Mouse (Mus musculus) adrenal gland, postnatal 25 days (tissue): ENCODE results near the gene Phactr2. TPM values are rescaled to one million over a fixed set of nuclear protein-coding genes. Genes with fewer than 3 reads are reported as not detected.

ENCODE experiments used
- DNase-seq: peaks from one replicate; pipeline ENCODE4 v3.0.0; 2021; ENCODE audit warnings: mixed read lengths
- total RNA-seq: library from RNA; stranded (reverse); gene quantifications from 2 replicates; pipeline ENCODE4 v1.2.3, GENCODE M21; 2021

The Phactr2 gene
- total RNA-seq, 1 experiment from 2014 or later = 30.6 TPM

DNA sequence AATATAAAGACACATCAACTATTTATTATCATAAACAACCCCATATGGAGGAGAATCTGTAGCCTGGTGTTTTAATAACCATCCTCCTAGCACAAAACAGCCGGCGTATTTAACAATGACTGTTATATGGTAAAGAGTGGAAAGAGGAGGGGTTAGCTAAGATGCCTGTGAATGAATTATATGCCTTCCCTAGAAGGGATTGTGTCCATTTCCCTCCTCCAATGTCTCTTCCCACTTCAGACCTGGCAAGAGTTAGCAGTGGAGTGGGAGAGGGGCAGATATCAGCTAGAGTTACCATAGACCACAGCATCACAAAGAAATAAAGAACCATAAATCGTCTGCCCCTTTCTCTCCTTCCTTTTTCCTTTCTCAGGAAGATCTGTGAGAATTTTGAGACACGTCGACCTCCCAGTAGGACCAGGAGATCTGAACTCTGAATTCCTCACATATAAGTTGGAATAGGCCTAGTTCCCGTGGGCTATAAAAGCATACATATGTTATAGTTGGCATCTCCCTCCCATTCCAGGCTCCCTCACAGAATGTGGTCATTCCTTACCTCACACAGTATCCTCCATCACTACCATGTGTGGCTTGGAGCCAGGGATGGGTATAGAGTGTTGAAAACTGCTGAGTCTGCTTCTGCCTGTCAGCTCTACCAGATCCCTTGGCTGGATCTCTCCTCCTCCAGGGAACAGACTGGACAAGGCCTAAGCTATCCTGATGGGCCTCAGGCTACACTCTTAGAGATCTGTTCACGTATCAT, 25.7 kb downstream of the Phactr2 start:
- DNase-seq = no peak

DNA sequence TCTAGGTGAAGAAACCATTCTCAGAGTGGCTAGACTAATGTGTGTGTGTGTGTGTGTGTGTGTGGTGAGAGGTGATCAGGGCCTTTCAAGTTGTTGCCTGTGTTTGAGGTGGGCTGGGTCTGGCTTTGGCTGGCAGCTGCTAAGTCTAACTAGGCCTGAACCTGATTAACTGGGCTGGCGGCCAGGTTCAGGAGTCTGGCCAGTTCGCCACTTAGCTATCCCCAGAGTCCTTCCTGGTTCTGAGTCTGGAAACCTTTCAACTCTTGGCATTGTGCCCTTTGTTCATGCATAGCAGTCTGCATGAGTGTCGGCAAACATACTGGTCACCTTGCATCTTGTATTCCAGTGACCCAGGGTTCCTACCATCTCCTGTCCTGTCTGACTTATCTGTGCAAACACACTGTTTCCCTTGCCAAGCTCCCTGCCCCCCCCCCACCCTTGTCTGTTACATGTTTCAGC, 27.4 kb downstream of the Phactr2 start:
- DNase-seq = peak; percentile 66

DNA sequence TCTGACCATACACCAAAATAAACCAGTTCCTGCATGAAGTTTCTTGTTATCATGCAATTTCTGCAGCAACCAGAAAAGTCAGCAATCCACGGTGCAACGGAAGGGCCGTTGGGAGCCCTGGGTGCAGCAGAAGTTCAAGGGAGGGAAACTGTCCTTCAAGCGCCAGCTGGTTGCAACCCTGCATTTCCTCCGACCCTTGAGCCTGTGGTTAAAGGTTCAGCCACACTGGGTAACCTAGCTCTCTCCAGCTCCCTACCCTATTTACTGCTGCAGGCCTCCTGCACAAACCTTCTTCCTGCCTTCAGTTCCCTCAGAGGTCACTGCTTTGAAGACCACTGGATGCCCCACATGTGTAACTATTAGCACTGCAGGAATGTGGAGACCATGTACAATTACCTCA, 30.0 kb downstream of the Phactr2 start:
- no peak for DNase-seq

DNA sequence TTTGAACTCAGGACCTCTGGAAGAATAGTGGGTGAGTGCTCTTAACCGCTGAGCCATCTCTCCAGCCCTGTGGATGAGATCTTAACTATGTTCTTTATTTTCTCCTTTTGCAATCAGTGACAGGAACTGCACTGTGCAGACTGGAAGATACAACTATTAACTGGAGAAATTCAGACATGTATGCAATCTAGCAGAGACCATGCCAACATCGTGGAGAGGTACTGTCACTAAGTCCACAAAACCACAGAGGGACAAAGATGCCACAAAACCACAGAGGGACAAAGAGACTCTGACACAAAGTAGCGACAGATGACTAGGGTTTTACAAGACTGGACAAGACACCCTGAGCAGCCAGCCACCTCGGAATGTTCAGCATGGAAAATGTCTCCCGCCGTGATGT, 30.6 kb downstream of the Phactr2 start:
- no peak for DNase-seq

DNA sequence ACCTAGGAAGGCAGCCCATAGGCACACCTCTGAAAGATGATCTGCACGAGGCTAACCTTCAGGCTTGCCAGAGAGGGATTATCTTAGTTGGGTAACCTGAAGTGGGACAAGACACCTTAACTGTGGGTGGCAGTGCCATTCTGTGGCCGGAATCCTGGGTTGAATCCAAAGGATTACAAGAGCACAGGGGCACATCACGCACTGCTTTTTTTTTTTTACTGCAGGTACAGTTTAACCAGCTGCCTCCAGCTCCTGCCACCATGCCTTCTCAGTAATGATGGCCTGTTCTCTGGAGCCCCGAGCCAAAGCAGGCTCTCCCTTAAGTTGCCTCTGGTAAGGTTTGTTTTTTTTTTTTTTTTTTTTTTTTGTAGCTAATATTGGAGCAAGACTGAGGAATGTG, 33.9 kb downstream of the Phactr2 start:
- no peak for DNase-seq

DNA sequence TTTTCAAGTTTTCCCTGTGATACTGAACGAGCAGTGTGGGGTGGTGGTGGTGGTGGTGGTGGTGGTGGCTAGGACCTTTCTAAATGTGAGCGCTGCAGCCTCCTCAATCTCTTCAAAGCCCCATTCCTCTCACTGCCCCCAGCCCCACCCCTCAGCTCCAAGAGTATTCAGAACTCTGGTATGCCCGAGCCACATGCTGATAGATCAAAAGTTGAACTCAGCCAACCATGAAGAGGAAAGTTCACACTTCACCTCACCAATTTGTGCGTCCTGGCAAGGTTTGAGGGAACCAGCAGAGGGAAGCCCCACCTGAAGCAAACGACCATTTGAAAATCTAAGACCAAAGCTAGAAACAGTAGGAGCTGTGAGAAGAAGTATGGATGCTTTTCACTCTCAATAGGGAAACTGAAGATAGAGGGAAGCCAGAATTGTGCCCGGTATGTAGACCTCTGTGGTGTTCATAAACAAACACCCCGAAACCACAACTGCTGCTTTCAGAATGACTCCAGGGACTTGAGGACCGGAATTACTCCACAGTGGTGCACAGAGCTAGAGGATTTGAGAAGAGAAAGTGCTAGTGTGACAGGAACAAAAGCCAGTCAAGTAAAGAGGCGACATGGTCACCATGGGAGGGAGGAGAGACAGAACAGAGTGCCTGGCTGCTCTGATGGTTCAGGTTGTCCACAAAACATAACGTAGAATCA, 35.9 kb downstream of the Phactr2 start:
- DNase-seq = no peak

DNA sequence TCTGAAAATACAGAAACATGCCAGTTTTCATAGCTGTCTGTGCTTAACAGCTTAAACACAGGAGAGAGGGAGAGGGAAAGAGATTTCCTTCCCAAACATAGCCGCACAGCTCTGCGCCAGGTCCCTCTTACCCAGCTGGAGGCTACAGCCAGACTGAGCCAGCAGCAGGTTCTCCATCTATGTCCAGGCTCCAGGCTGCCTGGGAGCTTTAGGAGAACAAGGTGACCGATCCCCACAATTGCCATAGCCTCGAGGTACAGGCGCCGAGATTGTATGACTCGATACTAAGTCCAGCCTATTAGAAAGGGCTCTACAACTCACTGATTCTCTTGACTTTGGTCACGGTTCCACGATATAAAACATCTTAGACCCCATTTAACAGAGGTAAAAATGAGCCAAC, 37.2 kb downstream of the Phactr2 start:
- DNase-seq = no peak

DNA sequence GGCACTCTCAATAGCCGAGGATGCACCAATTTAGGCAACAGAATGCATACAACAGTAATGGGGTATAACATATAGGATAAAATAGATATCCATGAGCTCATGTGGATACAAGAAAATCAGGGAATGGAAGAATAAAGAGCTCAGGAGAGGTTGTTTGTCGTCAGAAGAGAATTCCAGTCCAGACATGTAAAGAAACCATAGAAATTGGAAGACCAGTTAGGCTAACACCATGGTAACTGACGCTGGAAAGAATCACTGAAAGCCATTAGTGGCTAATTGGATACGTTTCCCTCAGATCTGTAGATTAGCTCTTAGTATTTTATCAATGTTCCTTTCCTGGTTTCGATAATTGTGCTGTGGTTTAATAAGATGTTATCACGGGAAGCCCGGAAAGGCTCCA, 41.2 kb downstream of the Phactr2 start:
- DNase-seq = no peak

DNA sequence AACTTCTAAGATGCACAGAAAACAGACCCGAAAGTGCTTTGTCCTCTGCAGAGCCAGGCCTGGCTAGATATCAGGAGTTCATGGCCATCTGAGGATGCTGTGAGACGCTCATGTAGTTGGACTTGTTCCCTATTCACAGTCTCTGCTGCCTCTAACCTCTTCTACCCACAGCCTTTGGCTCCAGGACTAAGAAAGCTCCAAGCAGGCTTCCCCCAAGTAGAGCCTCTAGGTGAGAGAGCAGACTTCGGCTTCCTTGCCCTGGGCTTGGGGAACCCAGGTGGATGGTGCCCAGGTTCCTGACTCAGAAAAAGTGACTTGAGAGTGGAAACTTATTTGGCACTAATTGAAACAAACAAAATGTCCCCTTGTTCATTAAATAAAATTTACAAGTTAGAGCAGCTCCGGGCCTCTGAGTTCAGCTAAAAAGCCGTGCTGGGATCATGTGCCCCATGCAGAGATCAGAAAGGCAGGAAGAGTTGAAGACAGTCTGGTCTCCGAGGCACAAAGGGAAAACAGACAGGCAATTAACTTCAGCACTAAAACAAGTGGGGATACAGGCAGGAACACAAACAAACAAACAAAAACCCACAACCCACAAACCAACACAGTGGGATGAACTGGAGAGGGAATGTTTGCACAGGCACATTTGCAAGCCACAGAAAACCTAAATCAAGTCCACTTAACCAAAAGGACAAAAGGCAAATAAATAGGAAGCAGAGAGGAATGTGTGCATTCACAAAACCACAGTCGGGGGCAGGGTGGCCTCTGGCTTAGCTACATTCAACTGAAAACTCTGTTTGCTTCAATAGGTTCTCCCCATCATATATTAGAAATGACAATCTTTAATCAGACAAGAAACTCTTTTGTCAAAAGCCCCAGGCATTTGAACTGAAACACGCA, 42.3 kb downstream of the Phactr2 start:
- DNase-seq = no peak

DNA sequence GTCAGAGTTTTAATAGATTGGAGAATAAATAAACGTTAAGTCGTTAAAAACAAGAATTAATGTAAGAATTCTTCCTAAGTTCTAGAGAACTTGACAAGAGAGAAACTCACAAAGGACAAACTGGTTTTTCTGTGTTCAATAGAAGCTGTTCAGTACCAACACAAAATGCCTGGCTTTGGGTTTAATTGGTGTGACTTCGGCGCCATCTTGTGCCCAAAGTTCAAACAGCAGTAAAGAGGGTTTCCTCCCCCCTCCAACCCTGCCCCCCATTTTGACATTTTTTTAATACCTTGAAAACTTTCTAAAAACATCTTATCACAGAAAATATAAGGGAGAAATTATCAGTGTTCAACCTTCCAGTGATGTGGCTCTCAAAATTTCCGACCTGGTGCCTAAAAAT, 44.4 kb downstream of the Phactr2 start:
- peak; percentile 57 for DNase-seq

DNA sequence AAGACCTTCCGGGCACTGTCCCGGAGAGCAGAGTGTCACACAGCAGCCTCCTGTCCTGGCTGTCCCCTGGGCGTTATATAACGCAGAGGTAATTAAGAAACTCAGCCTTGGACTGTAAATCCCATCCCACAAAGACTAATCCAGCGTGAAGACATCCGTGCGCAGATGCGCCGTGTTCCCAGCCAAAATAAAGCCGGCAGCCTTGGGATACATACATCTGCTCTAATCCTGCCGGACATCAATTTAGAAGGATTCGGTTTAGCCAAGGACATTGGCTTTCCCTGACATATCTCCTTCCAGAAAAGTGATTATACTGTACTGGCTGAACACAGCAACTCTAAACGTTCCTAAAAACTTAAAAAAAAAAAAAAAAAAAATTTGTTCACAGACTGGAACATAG, 45.0 kb downstream of the Phactr2 start:
- DNase-seq = no peak

DNA sequence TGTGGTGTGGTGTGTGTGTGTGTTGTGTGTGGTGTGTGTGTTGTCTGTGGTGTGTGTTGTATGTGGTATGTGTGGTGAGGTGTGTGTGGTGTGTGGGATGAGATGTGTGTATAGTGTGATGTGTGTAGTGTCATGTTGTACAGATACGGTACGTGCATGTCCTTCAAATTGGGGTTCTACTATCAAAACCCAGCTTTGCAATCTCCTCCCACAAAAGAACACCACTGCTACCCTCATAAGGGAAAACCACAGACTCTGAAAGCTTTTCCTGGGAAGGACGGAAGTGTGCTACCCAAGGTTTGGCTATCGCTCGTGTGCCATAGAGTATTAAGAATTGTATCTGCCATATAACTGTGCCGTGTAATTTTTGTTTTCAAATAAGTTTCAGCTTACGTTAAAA, 45.7 kb downstream of the Phactr2 start:
- DNase-seq = no peak

DNA sequence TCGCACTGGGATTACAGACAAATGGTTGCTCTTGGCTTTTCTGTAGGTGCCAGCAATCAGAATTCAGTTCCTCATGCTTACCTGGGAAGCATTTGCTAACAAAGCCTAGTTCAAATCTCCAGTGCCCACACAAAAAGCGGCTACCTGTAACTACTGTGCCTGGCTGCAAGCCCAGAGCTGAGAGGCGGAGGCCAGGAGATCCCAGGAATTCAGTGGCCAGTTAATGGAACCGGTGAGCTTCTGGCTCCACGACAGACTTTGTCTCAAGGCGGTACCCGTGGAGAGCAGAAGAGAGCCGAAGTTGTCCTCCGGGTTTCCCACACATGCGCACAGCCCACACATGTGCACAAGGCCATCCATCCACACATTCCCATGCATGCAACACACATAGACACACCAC, 46.6 kb downstream of the Phactr2 start:
- no peak for DNase-seq

DNA sequence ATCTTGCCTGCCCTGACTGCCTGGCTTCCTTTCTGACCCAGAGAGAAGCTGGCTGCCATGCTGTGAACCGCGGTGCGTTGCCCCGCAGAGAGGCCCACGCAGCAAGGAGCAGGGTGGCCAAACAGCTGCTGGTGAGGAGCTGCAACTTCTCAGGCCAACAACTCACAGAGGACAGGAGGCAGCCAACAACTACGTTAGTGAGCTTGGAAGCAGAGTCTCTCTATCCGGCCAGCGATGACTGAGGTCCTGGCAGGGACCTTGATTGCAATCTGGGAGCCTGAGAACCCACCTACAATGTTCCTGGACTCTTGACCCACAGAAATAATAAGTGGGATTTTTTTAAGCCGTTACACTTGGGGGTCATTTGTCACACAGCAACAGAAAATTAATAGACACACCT, 49.0 kb downstream of the Phactr2 start:
- DNase-seq = no peak

DNA sequence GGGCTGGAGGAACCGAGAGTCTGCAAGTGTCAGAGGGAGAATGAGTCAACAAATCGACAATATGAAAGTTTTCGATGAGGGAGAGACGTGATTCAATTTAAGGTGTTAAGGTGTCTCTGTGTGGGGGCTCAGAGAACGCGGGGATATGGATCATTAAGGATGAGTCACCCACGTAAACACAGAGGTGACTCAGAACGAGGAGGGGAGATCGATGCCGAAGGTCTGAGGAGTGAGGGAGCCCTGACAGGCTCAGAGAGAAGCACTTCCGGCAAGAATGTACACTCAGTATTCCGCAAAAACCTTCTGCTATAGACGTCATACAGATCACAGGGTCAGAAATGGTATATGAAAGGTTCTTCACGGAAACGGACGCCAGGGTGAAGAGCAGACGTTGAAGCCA, 49.7 kb downstream of the Phactr2 start:
- no peak for DNase-seq

DNA sequence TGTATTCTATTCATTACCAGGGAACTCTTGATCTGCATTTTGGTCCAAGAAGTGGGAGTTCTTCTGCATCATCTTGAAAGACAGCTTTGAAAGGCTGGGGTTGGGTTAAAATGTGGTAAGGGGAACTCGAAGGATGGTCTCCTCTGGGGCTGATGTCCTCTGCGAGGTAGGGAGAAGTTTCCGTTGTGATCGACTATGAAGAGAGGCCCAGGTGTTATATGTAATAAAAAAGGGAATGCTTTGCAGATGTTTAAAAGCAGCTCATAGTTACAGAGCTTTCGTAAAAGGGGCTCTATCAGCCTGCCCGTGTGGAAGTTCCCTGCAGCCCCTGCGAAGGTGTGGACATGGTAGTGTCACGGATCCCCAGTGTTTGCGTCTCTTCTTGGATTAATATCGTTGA, 50.2 kb downstream of the Phactr2 start:
- DNase-seq = no peak

DNA sequence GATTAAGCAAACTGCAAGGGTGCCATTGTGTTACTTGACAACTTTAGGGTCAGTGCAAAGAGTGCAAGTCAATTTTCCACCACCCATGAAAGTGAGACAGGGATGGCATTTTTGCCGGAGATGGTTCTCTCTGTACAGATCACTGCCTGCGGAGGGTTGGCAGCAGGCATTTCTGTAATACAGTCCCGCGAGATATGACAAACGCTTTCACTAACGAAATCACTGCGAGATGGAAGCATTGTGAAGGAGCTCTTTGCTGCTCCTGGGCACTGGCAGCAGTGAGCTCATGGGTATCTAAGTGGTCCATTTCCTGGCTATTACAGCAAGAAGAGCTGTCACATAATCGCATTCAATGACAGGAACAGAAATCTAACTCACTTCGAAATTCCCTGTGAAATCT, 52.1 kb downstream of the Phactr2 start:
- no peak for DNase-seq

DNA sequence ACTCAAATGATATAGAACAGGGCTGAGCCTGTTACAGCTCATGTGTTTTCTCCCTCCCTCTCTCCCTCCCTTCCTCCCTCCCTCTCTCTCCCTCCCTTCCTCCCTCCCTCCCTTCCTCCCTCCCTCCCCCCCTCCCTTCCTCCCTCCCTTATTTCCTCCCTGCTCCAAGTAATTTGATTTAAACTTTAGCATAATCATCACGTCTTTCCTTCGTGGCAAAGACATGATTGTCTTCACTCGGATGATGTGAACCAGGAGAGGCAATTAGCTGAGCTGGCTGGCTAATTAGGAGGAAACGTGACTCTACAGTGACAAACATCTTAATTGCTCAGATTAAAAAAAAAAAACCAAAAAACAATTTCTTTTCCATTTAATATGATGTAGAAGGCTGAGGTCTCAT, 55.0 kb downstream of the Phactr2 start:
- no peak for DNase-seq

DNA sequence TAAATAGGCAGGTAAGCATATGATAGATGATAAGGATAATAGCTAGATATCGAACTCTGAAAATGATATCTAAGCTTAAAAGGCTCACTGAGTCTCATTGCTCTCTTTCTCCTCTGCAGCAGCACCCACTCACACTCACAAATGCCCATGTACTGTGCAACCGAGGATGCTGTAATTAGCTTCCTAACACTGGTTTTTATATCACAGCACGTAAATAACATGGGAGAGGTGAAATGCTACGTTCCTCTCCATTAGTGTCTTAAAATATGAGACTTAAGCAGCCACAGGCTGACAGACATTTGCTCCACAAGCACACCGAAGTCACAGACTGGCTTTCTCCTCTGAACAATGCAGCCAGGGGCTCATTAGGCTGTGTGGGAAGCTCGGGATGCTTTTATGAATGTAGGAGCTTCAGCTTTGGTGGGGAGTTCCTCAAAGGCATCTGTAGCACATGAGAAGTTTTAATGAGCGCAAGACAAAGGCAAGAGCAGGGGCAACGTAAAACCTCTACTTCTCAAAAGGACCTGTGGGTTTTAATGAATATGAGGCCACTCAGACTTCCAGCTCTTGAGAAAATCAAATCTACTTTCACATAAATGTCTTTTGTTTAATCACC, 58.6 kb downstream of the Phactr2 start:
- DNase-seq = no peak

DNA sequence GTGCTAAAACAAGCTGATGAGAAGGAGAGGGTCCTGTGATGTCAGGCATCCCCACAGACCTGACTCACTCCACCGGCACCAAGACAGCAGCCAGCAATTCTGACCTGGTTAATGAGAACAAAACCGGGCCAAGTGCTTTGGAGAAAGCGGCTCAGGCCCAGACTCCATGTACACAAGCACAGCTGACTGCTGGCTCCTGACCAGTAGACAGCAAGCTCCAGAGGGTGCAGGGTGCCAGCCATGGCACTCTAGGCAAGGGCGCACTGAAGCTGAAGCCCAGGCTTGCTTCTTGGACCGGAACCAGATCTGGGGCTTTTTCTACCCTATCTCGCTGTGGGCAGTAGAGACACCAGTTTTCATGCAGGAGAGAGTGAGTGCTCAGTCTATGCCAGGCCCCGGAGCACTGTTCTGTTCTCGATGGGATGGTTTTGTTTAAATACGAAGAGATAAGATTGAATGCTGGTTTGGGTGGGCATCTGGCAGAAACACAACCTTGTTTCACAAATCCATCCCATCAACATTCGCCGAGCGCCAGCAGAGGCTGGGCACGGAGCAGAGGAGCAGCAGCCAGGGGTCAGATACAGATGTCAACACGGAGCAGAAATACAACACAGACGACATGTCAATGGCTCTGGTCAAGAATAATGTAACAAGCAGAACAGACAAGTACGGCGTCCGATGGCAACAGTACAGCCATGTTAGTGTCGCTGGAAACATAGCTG, 61.8 kb downstream of the Phactr2 start:
- peak; percentile 24 for DNase-seq

DNA sequence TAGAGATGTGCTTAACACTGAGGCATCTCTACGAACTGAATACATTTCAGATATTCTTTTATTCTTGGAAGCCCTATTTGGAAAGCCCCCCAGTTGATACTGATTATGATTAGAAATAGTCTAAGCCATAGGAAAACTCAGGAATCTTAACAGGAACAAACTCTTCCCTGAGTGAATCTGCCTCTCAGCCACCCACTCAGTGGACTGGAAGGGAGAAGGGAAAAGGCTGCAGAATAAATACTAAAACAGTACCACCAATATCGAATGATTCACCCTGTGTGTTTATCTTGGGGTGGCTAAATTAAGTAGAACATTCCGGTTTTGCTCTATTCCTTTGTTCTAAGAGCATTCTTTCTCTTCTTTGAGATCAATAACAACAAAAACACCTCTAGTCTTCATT, 63.2 kb downstream of the Phactr2 start:
- no peak for DNase-seq

DNA sequence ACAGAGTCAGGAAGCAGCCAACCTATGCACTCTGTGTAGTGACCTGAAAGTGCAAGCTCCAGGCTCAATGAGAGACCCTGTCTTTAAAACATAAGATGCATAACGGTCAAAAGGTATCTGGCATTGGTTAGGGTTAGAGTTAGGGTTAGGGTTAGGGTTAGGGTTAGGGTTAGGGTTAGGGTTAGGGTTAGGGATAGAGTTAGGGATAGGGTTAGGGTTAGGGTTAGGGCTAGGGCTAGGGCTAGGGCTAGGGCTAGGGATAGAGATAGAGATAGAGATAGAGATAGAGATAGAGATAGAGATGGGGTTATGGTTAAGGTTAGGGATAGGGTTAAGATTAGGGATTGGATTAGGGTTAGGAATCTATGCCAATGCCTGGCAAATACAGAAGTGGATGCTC, 72.2 kb downstream of the Phactr2 start:
- no peak for DNase-seq
